Mouse (Mus musculus) gastrocnemius, postnatal 25 days (tissue): ENCODE results near the gene Nectin4. TPM values are rescaled to one million over a fixed set of nuclear protein-coding genes. Genes with fewer than 3 reads are reported as not detected.
"Not testable (repeated sequence)": the region's sequence is repeated elsewhere in the genome, so short reads cannot be mapped to it uniquely, and the experiment has no call there.

Experiments used
- DNase-seq: peaks from one replicate; pipeline ENCODE4 v3.0.0; 2022
- long read RNA-seq, 2 experiments: library from polyadenylated mRNA; stranded (forward); transcript quantifications; one replicate each; pipeline ENCODE4 v2.0.0; 2021
- total RNA-seq, 2 experiments: library from RNA; stranded (reverse); gene quantifications; 1 replicate in 1 of 2; 2 replicates in 1 of 2; pipeline ENCODE4 v1.2.3; 2021

Nectin4 gene
- total RNA-seq, result not detected
- long read RNA-seq, experiment 1, result 0 reads
- long read RNA-seq, experiment 2, result 0 reads

DNA sequence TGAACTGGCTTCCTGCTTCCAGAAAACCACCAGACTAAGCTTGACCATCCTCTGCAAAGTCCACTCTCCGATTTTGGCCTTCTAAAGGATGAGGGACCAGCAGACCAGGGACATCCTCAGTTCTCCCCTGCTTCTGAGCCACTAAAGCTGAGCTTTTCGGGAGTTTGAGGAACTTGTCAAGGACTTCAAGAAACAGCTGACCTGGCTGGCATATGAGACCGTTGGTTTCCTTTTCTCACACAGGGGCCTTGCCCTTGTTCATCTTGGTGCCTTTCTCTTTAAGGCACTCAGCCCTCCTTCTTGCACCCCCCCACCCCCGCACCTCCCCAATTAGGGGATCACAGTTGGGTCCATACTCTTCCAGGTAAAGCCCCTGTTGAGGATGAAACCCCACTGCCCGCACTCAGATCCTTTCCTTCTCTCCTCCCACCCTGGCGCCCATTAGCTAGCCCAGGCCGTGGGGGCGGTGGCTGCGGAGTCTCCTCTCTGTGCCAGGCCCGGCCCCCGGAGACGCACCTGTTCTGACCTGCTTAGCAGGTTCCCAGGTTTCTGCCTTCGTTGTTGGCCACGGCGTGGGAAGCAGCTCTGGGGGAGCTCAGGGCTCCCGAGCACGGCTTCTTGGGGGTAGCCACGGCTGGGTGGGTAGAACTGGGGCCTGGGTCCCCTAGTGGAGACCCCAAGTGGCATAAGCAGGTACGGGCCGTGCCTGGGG lies at the start of gene Nectin4:
Nectin4 (plus strand) TSS at position 255 of the 712 bp plus-strand sequence.
- DNase-seq, result no peak

DNA sequence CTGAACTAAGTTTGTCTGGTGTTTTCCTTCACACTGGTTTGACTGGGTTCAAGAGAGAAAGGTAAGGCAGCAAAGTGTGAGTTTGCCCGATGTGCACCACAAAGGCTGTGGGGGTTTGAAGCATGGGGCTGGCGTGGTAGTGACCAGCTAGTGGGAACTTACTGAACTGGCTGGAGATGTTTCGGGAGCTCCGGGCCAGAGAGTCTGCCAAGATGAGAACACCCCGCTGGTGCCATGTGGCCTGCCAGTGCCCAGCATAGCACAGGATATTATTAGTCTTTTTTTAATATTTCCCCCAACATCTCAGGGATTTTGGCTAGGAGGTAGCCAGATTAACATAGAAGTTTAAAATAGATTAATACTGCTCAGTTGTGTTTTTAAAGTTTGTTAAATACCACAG lies 49.7 kb upstream of the Nectin4 start:
- DNase-seq, result no peak

DNA sequence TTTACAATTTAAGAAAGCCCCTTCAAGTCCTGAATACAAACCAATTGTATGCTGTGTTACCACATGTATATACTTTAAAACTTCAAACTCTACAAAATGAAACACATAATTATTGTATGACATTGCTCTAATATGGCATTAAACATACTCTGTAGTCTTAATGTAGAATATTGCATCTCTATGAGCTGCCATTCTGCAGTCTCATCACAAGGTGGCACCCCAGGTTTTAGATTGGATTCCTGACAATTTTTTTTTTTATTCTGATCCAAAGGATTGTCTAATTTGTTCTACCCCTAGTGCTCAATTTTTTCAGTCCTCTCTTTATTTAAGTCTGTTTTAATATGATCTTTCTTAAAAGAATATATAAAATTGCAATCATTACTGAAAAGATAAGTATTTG lies 48.5 kb upstream of the Nectin4 start:
- no peak for DNase-seq

DNA sequence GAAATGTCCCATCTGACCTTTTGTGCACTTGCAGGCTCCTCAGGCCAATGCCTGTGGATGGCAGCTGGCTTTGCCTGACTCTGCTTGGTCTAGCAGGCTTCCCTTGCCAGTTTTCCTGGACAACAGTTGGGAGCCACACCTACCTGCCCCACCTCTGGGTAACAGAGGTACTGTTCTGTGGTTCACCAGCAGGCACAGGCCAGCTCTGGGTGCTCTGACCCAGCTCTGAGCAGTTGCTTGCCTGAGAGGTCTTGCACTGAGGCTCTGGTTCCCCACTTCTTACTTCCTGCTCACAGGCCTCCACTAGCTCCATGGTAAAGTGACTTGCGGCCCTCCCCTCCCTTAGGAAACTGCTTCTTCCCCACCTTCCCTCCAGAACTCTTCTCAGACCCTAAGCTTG lies 47.9 kb upstream of the Nectin4 start:
- no peak for DNase-seq

DNA sequence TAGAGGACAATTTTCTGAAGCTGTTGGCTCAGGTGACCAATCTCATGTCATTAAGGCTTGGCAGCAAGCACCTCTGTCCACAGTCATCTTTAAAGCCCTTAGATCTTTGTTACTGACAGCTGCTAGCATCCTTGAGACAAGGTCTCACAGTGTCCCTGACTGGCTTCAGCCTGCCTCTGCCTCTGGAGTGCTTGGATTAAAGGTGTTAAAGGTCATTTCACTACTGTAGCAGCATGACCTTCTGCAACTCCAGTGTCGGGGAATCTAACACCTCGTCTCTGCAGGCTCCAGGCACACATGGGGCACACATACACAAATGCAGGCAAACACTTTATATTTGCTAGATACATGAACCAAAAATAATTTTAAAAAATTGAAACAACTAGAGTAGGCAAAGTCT lies 44.3 kb upstream of the Nectin4 start:
- no peak for DNase-seq

DNA sequence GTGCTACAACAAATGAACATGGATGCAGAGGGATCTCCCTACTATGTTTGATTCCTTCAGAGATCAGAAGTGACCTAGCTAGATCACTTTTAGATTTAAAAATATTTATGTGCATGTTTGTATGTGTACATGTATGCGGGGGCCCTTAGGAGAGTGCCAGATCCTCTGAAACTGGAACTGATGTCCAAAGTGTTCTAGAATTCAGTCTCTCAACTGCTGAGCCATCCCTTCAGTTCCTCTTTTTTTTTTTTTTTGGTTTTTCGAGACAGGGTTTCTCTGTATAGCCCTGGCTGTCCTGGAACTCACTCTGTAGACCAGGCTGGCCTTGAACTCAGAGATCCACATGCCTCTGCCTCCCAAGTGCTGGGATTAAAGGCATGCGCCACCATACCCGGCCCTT lies 43.3 kb upstream of the Nectin4 start:
- not testable (repeated sequence) for DNase-seq

DNA sequence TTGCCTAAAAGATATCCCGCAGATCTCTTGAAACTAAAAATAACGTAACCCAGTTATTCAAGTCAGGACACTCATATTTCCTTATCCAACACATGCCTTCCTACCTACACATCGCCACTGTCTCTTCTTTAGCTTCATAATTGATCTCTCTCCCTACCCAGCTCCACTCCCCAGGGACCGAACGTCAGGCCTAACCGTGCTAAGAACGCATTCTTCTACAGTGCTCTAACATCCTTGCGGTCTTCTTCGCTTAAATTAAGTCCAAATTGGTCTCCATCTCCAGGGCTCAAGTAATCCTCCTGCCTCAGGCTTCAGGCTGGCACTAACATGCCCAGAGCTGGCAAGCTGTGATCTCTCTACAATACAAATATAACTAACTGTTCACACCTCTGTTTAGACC lies 41.7 kb upstream of the Nectin4 start:
- no peak for DNase-seq

DNA sequence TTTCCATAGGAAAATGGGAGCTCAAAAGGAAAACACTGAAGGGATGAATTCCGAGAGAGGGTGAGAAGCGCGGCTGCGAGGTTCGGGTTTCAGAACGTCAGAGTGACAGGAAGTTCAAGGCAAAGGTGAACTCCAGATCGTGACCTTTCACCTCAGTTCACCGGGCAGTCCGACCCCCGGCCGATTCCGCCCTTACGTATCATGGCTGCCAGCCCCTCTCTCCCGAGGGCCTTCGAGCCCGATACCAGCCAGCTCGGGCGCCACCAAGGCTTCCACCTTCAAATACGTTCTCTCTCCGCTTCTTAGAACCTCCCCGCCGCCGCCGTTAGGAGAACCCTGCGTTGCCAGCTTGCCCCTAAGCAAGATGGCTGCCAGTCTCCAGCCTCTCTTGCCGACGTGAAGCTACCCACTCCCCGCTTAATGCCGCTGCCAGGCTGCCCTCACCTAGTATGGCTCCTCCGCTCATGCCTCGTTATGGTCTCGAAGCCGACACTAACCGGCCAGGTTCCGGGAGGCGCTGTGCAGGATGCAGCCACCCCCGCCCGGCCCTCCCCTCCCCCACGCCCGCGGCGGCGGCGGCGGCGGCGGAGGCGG lies 41.0 kb upstream of the Nectin4 start, which contains the start of gene Dedd:
Dedd (plus strand) TSS at position 307 of the 594 bp plus-strand sequence.
- peak; percentile 92 for DNase-seq

DNA sequence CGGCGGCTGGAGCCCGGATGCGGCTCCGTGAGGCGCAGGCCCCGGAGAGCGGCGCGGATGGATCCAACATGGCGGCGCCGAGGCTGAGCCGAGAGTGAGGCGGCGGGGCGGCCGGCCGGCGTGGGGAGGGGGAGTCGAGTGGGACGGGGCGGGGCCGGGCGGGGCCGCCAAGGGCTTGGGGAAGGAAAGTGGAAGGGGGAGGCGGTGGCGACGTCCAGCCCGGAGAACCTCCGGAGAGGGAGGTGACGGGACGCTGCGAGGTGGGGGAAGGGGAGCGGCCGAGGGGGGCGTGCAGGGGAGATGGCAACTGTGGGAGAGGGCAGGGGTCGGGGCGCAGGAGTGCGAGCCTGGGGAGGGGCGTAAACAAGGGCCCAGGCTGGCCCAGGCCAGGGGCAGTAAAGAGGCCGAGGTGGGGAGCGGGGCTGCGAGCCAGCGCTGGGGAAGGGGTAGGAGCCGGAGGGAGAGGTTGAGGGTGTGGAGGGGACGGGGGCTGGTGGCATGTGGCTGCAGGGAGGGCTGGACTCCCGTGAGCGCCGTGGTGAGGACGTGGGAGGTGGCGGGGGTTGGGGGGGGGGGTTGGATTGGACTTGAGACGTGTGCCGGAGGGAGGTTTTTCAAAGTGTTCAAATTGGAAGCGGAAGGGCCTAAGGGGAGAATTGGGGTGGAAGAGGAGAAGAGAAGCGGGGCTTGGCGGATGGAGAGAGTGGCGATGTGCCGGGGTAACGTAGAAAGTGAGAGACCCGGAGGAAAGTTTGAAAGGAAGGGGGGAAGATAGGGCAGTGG lies 40.3 kb upstream of the Nectin4 start:
- DNase-seq, result no peak

DNA sequence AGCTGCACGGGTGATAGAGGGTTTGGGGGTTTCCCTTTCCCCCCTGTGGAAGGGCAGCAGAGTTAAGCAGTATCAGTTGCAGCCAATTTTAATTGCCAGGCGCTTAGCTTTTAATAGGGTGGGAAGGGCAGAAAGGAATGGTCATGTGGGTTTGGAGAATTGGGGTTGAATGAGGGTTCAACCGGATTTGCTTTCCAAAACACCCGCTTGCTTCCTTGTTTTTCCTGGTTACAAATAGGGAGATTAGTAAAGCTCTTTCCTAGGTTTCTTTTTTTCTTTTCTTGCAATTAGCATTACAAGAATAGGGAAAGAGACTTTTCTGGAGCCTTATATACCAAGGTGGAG lies 39.7 kb upstream of the Nectin4 start:
- DNase-seq, result no peak

DNA sequence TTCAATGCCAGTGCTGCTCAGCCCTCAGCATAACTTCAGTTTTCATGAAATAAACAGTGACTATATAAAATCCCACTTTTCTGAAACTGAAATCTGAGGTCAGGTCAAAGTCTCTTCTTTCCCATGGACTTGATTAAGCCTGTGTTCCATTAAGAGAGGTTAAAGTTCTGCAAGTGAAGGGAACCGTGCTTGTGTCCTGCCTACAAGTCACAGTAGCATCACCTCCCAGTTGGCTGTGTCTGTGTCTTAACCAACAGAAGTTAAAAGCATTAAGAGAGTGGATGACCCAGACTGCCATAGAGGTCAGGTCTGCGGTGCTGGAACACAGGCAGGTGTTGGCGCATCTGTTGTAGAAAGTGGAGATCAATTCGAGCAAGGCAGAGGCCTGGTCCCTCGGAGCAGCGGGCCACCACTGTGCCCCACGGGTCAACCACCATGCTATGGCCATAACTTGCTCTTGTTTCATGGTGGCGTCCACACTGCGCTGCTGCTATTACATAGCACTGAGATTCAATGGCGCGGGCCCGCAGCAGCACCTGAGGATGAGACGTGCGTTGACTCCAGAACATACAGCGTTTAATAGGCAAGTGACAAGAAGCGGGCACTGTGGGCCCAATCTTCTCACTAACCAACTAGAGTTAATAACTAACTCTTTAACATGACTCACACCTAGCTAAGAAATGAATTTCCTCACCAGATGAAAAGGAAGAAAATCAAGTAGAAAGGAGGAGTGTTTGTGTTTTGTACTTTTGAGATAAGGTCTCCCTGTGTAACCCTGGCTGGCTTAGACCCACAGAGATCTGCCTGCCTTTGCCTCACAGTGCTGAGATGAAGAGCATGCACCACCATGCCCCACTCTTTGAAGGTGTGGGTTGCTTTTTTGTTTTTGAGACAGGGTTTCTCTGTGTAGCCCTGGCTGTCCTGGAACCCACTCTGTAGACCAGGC lies 27.4 kb upstream of the Nectin4 start:
- DNase-seq, result no peak

DNA sequence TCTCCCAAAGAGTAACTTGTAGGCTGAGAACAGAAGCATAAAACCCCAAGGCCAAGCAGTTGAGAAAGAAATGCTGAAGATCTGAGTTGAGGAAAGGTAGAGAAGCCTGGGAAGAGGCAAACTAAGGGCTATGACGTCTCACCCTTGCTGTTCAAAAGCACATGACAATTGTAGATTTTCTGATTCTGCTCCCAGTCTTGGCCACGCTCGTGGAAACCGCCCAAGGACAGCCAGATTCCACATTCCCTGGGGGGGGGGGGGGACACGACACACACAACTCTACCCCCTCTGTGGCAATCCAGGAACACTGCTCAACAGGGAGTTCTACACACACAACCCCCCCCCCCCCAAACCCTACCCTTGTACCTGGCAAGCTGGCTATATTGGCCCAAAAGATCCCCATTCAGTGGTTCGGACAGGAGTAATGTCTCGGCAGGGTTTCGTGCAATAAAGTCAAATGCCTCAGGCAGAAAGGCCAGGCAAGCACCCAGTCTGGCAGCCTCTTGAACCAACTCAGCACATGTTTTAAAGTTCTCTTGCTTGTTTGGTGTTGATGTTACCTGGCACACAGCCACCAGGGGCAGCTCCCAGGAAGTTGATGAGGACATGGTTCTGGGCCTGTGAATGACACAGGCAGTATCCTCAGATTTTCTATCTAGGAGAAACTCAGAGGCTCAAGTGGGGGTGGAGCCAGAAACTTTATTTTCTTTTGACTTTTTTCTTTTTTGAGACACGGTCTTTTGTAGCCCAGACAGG lies 25.8 kb upstream of the Nectin4 start:
- DNase-seq, result peak; percentile 31

DNA sequence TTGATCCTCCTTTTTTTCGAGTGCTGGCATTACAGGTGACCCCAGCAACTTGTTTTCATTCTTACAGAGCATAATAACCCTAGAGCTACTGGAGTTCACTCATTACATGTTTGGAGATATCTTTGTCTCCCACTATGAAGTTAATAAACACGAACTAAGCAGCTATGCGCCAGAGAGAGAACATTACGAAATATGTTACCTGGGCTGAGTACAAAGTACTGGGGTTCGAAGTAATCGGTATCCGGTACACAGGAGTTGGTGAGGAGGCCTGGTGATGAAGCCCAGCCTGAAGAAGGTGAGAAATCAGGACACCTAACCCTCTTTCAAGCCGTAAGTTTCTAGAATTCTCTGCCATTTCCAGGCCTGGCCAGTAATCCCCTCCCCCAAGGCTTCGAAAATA lies 25.2 kb upstream of the Nectin4 start:
- no peak for DNase-seq

DNA sequence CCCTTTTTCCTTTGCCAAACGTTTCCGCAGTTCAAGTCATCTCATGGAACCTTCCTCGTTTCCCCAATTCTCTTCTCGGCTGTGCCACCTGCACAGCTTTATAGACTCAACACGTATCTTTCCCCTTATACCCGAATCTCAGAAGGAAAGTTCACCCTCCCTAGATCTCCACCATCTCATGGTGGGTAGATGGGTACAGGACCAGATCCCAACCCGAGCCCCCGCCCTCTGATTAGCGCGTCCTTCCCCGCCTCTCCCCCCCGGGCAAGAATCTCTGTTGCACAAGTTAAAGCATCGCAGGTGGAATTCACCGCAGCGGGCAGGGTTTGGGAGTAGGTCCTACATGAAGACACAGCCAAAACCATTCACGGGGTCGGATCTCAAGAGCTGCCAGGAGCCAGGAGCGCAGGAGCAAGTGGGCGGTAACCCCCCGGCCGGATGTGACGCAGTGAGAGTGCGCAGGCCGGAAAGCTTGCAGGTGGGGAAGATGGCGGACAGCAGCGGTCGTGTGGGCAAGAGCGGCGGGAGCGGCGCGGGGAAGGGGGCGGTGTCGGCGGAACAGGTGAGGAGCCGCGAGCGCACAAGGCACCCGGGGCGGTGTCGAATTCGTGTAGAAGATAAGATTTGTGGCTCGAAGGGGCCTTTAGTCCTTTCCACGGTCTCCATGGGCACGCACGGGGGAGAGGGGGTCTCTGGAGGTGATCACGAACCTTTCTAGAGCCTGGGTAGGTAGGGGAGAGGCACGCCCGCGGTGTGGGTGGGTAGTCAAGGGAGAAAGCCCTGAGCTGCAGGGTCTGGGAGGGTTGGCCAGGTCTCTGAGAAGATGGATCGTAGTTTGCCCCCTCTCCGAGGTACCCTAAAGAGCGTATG lies 24.4 kb upstream of the Nectin4 start, which contains the start of the genes Nit1 and Pfdn2:
Nit1 (minus strand) TSS at position 422 of the 870 bp plus-strand sequence.
Pfdn2 (plus strand) TSS at position 446 of the 870 bp plus-strand sequence.
- DNase-seq, result peak; percentile 88

DNA sequence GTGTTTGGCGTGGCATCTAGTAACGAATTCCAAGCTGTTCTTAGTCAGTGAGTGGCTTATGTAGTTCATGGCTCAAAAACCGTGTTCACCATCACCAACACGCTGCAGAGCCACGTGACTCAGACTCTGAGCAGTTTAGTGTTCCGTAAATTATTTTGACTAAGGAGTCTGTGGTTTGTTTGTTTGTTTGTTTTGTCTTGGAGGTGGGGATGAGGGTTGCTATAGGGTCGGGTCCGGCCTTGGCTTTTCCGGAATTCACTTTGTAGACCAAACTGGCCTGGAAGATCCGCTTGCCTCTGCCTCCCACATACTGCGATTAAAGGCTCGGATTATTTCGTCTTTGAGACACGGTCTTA lies 23.8 kb upstream of the Nectin4 start:
- no peak for DNase-seq

DNA sequence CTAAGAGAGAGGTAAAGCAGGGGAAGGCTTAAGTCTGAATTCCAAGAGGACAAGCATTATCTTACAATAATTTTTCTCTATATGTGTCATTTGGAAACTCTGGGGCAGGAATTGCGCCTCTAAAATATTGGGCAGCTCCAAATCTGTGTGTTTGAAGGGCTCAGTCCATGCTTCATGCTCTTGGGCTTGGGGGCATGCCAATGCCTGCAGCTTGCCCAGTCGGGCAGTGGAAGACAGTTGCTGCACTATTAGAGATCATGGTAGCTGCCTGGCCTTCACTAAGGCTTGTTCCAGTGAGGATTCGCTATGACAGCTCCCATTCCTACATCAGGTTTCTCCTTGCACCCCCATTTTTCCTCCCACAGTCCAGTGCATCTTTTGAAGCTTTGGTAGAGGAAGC lies 21.2 kb upstream of the Nectin4 start:
- no peak for DNase-seq

DNA sequence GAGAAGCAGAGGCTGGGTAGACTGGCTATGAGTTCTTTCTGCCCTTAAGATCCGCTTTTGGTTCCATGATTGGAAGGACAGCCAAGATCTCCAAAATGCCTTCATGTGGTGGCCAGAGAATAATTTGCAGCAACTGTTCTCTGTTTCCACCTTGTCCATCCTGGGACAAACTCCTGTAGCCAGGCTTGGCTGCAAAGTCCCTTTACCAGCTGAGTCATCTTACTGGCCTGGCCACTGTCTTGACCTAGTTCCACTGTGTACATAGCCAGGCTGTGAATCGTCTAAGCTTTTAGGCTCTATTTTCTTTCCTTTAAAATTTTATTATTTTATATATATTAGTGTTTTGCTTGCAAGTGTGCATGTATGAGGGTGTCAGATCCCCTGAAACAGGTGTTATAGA lies 20.7 kb upstream of the Nectin4 start:
- DNase-seq, result no peak

DNA sequence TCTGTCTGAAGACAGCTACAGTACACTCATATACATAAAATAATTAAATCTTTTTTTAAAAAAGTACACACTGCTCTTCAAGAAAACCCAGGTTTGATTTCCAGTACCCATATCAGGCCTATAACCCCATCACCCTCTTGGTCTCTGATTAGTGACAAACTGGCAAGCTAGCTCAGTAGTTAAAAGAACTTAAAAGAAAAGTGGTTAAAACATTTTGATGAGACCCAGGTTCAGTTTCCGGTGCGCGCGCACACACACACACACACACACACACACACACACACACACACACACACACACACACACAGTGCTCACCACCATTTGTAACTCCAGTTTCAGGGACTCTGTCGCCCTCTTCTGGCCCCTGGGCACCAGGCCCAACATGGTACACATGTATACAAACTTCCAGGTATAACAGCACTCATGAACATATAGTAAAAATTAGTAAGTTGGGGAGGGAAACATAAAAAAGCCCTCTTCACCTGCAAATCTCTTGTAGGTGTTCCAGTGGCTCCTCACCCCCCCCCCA lies 14.0 kb upstream of the Nectin4 start:
- no peak for DNase-seq

DNA sequence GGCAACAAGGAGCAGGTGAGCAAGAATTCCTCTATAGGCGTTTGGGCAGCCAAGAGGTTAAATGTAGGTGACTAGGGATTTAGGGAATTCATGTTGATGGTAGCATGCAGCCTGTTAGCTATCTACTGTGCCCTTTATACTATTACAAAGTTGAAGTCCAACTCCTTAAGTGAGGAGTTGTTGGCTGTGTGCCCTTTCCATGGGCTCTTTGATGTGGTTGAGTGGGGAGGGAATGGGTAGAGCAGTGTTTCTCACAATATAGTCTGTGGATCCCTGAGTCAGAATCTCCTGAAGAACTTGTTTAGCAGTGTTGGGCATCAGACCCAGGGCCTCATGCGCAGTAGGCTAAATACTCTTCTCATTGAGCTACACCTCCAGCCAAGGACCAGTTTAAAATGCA lies 13.1 kb upstream of the Nectin4 start:
- DNase-seq, result no peak

DNA sequence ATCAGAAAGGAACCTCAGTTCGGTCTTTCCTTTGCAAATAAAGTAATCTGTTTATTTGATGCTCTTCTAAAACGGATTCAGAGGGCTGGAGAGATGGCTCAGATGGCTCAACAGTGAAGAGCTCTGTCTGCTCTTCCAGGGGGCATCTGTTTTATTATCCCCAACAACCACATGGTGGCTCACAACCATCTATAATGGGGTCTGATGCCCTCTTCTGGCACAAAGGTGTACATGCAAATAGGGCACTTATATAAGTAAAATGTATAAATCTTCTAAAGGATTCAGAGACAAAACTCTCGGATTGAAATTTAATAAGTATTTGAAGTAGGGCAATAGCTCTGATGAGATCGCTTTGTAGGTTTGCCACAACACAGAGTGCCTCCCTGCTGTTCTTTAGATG lies 11.5 kb upstream of the Nectin4 start:
- no peak for DNase-seq
